Mouse (Mus musculus) E14TG2a.4 (cell line): ENCODE data around the gene Gns.

Experiments
- CTCF ChIP-seq: conservative IDR thresholded peaks from 2 replicates; pipeline ENCODE4 v1.5.1; 2014; ENCODE audit warnings: low read length
- NANOG ChIP-seq: IDR thresholded peaks from 2 replicates; pipeline ENCODE4 v1.6.1; 2014; ENCODE audit warnings: borderline replicate concordance, low read length, mixed read lengths
- POU5F1 ChIP-seq: IDR thresholded peaks from 2 replicates; pipeline ENCODE4 v1.6.1; 2014; ENCODE audit warnings: low read length, borderline replicate concordance

DNA sequence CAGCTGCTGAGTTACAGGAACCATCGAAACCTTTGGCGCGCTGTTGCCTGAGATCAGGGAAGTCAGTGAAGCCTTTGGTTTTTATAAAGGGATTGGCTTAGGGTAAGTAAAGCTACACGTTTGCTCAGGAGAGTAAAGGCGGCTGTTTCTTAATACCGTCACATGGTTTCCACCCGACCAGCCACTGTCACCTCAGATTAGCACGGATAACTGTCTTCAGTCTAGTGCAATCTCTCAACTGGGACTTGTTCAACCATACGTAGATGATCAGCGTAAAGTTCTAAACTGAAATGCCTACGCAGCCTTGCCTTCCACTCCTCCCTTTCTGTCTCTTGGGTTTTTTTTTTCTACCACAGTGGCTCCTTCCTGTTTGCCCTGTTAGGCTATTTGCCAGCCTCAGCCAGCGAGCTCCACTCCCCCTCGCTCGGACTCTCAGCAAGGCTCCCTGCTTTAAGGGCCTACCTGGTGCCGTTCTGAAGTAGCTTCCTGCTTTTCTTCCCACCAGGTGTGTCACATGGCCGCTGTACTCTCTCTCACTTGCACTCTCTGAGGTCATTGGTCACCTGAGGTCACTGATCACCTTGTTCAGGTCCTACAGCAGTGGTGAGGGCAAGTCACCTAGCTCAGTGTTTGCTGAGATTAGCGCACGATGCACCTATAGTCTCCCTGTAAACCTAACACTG, 4.0 kb downstream of the Gns start:
- TF ChIP-seq CTCF (no peak), NANOG (no peak), POU5F1 (no peak)
